Mouse (Mus musculus): ENCODE measurements around the gene Gprc5b. TPM values are rescaled to one million over a fixed set of nuclear protein-coding genes. Genes with fewer than 3 reads are reported as not detected.

The Gprc5b gene
- polyA plus RNA-seq, 1 experiment from 2014 or later = 0.17 TPM

GRCm38 (mm10) chr7:118928316-118928715 is 66.7 kb downstream of the Gprc5b start:
- no peaks in the 10 kb centered on the region for H3K27me3 ChIP-seq
- no peak overlapping the region for H3K4me3 ChIP-seq (replicated peaks)
- no peak for ATAC-seq (ENCODE audit: insufficient read depth)
- H3K27ac ChIP-seq (replicated peaks) = no peak overlapping the region
- no peak overlapping the region for H3K9ac ChIP-seq
- no peaks in the 10 kb centered on the region; the same call in 1 of the 2 replicates for H3K4me1 ChIP-seq (replicated peaks)
- H3K9me3 ChIP-seq (replicated peaks) = no peaks in the 10 kb centered on the region
- H3K4me2 ChIP-seq = no peak overlapping the region
- WGBS (ENCODE audit: insufficient replicate concordance) = 68% methylated on average over 3 of the region's 3 CpGs
- H3K36me3 ChIP-seq (replicated peaks) = no peaks in the 10 kb centered on the region

GRCm38 (mm10) chr7:118927279-118927678 is 67.7 kb downstream of the Gprc5b start:
- Histone ChIP-seq H3K4me1 (replicated peaks) (no peaks in the 10 kb centered on the region; the same call in 1 of the 2 replicates), H3K27me3 (no peaks in the 10 kb centered on the region), H3K36me3 (replicated peaks) (no peaks in the 10 kb centered on the region), H3K4me2 (no peak overlapping the region), H3K4me3 (replicated peaks) (no peak overlapping the region), H3K9me3 (replicated peaks) (no peaks in the 10 kb centered on the region), H3K9ac (no peak overlapping the region), H3K27ac (replicated peaks) (no peak overlapping the region)
- no peak for ATAC-seq (ENCODE audit: insufficient read depth)
- 60% methylated on average over 2 of the region's 2 CpGs for WGBS (ENCODE audit: insufficient replicate concordance)

GRCm38 (mm10) chr7:118926516-118927260 is 68.3 kb downstream of the Gprc5b start:
- H3K4me2 ChIP-seq = no peak overlapping the region
- H3K4me1 ChIP-seq (replicated peaks) = no peaks in the 10 kb centered on the region; the same call in 1 of the 2 replicates
- no peaks in the 10 kb centered on the region for H3K9me3 ChIP-seq (replicated peaks)
- no peak overlapping the region for H3K9ac ChIP-seq
- ATAC-seq (ENCODE audit: insufficient read depth) = no peak
- no peaks in the 10 kb centered on the region for H3K27me3 ChIP-seq
- H3K36me3 ChIP-seq (replicated peaks) = no peaks in the 10 kb centered on the region
- no peak overlapping the region for H3K27ac ChIP-seq (replicated peaks)
- 70% methylated on average over 6 of the region's 6 CpGs for WGBS (ENCODE audit: insufficient replicate concordance)
- no peak overlapping the region for H3K4me3 ChIP-seq (replicated peaks)

GRCm38 (mm10) chr7:118925547-118925946 is 69.5 kb downstream of the Gprc5b start:
- 53% methylated on average over 3 of the region's 3 CpGs for WGBS (ENCODE audit: insufficient replicate concordance)
- no peak overlapping the region for H3K27ac ChIP-seq (replicated peaks)

GRCm38 (mm10) chr7:118922441-118923202 is 72.4 kb downstream of the Gprc5b start:
- H3K9me3 ChIP-seq (replicated peaks) = no peaks in the 10 kb centered on the region
- WGBS (ENCODE audit: insufficient replicate concordance) = 37% methylated on average over 4 of the region's 4 CpGs
- H3K36me3 ChIP-seq (replicated peaks) = no peaks in the 10 kb centered on the region
- no peak overlapping the region for H3K4me3 ChIP-seq (replicated peaks)
- no peak for ATAC-seq (ENCODE audit: insufficient read depth)
- no peak overlapping the region for H3K27ac ChIP-seq (replicated peaks)
- no peaks in the 10 kb centered on the region for H3K4me1 ChIP-seq (replicated peaks)
- no peak overlapping the region for H3K9ac ChIP-seq
- no peak overlapping the region for H3K4me2 ChIP-seq
- H3K27me3 ChIP-seq = no peaks in the 10 kb centered on the region

More at GRCm38 (mm10) chr7:118925547-118925946, 69.5 kb downstream of the Gprc5b start:
- no peak overlapping the region for H3K4me2 ChIP-seq
- H3K9me3 ChIP-seq (replicated peaks) = no peaks in the 10 kb centered on the region
- H3K4me1 ChIP-seq (replicated peaks) = no peaks in the 10 kb centered on the region; the same call in 1 of the 2 replicates
- no peak for ATAC-seq (ENCODE audit: insufficient read depth)
- H3K27me3 ChIP-seq = no peaks in the 10 kb centered on the region
- H3K9ac ChIP-seq = no peak overlapping the region
- H3K36me3 ChIP-seq (replicated peaks) = no peaks in the 10 kb centered on the region
- H3K4me3 ChIP-seq (replicated peaks) = no peak overlapping the region

Other genes with a start within 250 kb of the Gprc5b start
- gene Iqck, start 139.5 kb downstream of the Gprc5b start, polyA plus RNA-seq (2015; fragmentation: Nextera tagmentation; extraction: Ambion mirVana) = 0.20 and 0.22 TPM in 2 replicates
- gene Knop1, start 139.0 kb downstream of the Gprc5b start, polyA plus RNA-seq (2015; fragmentation: Nextera tagmentation; extraction: Ambion mirVana) = 21.2 and 26.0 TPM in 2 replicates
- not detected in 2 replicates for gene Gpr139, start 189.4 kb upstream of the Gprc5b start, polyA plus RNA-seq (2015; fragmentation: Nextera tagmentation; extraction: Ambion mirVana)

Measured in liver, embryonic 15.5 days (tissue).